Mouse (Mus musculus) CH12.LX (cell line): ENCODE measurements around the gene Rin3.

Experiments
- BHLHE40 ChIP-seq: IDR thresholded peaks from 2 replicates; pipeline ENCODE4 v1.6.1; 2011; ENCODE audit warnings: mild to moderate bottlenecking, low read depth, low read length, improper control_type of control experiment
- CTCF ChIP-seq, 2 experiments: IDR thresholded peaks in 1 of 2; conservative IDR thresholded peaks in 1 of 2; 2 replicates each; pipeline ENCODE4 v1.5.1; 2011 to 2012; ENCODE audit warnings: low read depth in 2 of 2, low read length in 2 of 2, improper control_type of control experiment in 1 of 2, inconsistent platforms in 1 of 2, mild to moderate bottlenecking in 1 of 2, moderate library complexity in 1 of 2
- EP300 ChIP-seq: IDR thresholded peaks from 2 replicates; pipeline ENCODE4 v1.6.1; 2011; ENCODE audit warnings: low read length, improper control_type of control experiment
- JUND ChIP-seq: conservative IDR thresholded peaks from 2 replicates; pipeline ENCODE4 v1.6.1; 2011; ENCODE audit warnings: low read depth, low read length, improper control_type of control experiment
- NRF1 ChIP-seq: IDR thresholded peaks from 2 replicates; pipeline ENCODE4 v1.6.1; 2014; ENCODE audit warnings: low read depth, mild to moderate bottlenecking, inconsistent platforms, low read length, improper control_type of control experiment, moderate library complexity
- POLR2A ChIP-seq: IDR thresholded peaks from 2 replicates; pipeline ENCODE4 v1.6.1; 2011; ENCODE audit warnings: low read depth, mild to moderate bottlenecking, improper control_type of control experiment, low read length
- RAD21 ChIP-seq: IDR thresholded peaks from 2 replicates; pipeline ENCODE4 v1.6.1; 2011; ENCODE audit warnings: low read depth, mild to moderate bottlenecking, low read length, improper control_type of control experiment, moderate library complexity
- TCF12 ChIP-seq: IDR thresholded peaks from 2 replicates; pipeline ENCODE4 v1.6.1; 2014; ENCODE audit warnings: low read depth, mild to moderate bottlenecking, inconsistent platforms, low read length, improper control_type of control experiment
- USF2 ChIP-seq: conservative IDR thresholded peaks from 2 replicates; pipeline ENCODE4 v1.6.1; 2011; ENCODE audit warnings: low read depth, low read length, improper control_type of control experiment
- ZC3H11A ChIP-seq: IDR thresholded peaks from 2 replicates; pipeline ENCODE4 v1.6.1; 2012; ENCODE audit warnings: low read depth, mild to moderate bottlenecking, inconsistent platforms, low read length, improper control_type of control experiment
- ZKSCAN1 ChIP-seq: IDR thresholded peaks from 2 replicates; pipeline ENCODE4 v1.6.1; 2012; ENCODE audit warnings: low read depth, inconsistent platforms, low read length, improper control_type of control experiment, borderline replicate concordance

DNA sequence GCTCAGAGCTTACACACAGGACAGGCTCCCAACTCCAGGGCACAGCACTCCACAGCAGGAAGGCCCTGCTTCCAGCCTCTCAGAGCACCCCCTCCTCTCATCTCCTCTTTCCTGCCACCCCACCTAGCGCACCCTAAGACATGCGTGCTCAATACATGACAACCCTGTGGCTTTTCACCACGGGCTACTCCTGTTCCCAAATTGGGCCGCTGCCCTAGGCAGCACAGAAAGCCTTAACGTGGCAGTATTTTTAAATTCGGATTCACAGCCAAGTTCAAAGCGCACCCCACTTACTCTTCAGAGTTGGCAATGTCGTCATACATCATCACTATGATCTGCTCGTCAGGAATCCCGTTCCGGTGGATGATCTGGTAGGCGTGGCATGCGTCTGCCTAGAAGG, 130.3 kb downstream of the Rin3 start:
- TF ChIP-seq CTCF (conservative IDR thresholded peaks at IDR 0.05 in 1 of 2, IDR thresholded peaks at IDR 0.05 in 1 of 2; ENCODE audit: low read depth in 2 of 2, low read length in 2 of 2) (no peak), POLR2A (no peak), EP300 (no peak), ZC3H11A (no peak), RAD21 (no peak), USF2 (no peak), NRF1 (no peak), ZKSCAN1 (no peak), BHLHE40 (no peak), JUND (no peak), TCF12 (no peak)
